Mouse (Mus musculus): ENCODE data around the gene Smarcd3.
"Not testable (repeated sequence)": the region's sequence is repeated elsewhere in the genome, so short reads cannot be mapped to it uniquely, and the experiment has no call there.

Smarcd3 gene

DNA sequence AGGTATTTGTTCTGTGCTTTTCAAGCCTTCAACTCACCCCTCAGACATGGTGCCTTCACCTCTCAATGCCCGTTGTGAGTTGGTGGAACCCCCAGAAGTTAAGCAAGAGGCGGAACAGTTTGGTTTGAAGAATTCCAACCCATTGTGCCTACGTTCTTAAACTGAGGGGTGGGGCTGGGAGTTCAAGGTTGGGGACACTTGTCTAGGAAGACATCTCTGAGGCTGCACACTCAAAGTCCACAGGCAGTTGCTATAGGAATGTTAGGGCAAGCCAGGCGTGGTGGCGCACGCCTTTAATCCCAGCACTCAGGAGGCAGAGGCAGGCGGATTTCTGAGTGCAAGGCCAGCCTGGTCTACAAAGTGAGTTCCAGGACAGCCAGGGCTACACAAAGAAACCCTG is 68.9 kb downstream of the Smarcd3 start:
- DNase-seq (ENCODE audit: low read depth): not testable (repeated sequence)

DNA sequence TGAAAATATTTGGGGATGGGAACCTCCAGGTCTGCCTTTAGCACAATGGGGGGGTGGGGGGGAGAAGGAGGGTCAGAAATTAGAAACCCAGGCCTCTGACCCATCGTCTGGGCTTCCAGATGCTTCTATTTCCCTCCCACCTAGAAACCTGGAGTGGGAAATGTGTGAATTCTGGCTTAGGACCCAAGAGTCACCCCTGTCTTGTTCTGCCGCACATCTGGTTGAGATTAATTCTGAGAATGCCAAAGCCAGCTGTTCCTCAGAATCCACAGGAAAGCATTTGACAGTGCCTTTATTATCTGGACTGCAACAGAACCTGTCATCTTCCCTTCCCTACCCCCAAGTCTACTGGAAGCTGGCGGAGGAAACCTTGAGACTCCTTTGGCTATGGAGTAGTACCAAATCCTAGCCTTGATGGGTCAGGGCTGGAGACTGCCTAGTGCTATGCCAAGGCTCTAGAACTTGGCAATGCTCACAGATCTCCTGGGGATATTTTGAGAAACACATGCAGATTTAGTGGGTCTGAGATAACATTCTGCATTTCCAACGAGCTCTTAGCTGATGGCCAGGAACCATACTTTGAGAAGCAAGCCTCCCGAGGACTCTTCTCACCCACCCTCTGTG is 70.5 kb downstream of the Smarcd3 start:
- no peak for DNase-seq (ENCODE audit: low read depth)

DNA sequence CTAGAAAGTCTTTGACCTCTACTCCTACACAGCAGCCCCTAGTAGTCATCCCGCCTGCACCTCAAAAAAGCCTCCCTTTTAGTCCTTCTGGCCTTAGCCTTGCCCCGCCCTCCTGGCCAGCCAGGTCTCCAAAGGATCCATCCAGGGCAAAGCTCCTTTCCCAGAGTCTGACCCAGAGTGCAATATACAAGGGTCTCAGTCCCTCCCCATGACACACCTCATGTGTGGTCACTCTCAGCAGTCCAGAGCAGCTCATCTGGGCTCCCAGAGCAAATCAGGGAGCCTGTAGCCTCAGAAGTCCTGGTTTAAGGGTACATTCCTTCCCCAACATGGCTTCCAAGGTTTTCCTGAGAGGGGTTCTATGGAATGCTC is 72.9 kb downstream of the Smarcd3 start:
- DNase-seq (ENCODE audit: low read depth): no peak

DNA sequence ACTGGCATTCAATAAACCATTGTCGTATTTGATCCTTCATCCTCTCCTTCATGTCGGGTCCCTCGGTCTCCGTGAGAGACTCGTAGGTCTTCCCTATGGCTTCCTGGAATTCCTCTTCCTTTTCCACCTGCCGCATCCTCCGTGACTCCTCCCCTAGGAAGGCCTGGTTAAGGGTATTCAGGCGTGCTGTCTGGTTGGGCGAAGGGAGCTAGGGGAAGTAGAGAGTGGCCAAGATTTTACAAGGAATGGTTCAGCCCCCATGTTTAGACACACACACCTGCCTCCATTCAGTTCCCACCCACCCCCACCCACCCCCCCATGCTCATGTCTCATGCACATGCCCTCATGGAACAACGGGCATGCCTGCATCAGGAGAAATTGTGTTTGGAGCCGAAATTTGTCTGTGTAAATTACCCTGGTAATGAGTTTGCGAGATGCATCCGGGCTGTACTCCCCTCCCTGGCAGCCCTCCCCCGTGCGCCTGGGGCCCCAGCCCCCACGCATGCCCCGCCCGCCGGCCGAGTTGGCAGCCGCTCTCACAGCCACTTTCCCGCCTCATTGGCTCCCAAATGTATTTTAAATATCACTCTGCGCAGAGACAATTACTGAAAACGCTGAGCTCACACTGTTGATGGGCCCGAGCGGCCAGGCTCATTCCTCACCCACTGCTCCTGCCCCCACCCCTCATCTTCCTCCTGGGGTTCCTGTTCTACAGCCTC is 73.5 kb downstream of the Smarcd3 start:
- DNase-seq (ENCODE audit: low read depth): peak; percentile 17

DNA sequence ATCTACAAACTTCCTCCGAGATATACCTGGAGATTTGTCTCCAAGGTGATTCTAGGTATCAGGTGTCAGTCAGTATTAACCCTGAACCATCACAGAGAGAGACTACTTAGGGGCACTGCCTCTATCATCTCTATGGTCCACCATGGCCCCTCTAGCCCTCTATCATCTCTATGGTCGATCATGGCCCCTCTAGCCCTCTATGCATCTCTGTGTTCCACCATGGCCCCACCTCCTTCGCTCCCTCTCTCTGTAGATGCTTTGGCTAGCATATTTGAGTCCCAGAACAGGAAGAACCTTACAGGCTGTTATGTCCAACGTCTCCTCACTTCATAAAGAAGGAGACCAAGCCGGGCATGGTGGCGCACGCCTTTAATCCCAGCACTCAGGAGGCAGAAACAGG is 81.6 kb downstream of the Smarcd3 start:
- peak; percentile 22 for DNase-seq (ENCODE audit: low read depth)

DNA sequence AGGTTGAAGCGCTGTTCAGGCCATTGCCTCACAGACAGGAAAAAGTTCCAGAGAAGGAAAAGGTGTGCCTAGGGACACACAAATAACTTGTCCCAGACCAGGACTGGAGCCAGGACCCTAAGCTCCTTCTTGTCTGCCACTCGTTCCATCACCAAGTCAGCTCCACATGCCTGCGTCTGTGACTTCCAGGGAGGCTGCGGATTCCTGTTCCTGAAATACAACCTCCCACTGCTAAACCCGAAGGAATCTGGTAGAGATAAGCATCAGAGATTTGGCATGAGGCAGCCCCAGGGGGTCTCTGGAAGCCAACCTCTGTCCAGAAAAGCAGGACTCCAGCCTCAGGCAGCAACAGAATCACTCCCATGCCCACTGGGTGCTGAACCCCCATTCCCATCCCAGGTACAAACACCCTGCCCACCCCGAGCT is 83.1 kb downstream of the Smarcd3 start:
- DNase-seq (ENCODE audit: low read depth): no peak
